Mouse (Mus musculus) C3H10T1/2 (cell line): ENCODE measurements around the gene Fbln1. TPM values are rescaled to one million over a fixed set of nuclear protein-coding genes. Genes with fewer than 3 reads are reported as not detected.

Source experiments
- polyA plus RNA-seq, 2 experiments: library from polyadenylated mRNA; unstranded; fragments of >200 nt; fragmentation: generic; extraction: Trizol; gene quantifications; one replicate each; pipeline ENCODE4 v1.2.1; 2012; ENCODE audit warnings: missing spikeins in 2 of 2

The Fbln1 gene
- polyA plus RNA-seq = under 1 TPM in 1 of 2 experiments, not detected in 1; 0.01 TPM

DNA sequence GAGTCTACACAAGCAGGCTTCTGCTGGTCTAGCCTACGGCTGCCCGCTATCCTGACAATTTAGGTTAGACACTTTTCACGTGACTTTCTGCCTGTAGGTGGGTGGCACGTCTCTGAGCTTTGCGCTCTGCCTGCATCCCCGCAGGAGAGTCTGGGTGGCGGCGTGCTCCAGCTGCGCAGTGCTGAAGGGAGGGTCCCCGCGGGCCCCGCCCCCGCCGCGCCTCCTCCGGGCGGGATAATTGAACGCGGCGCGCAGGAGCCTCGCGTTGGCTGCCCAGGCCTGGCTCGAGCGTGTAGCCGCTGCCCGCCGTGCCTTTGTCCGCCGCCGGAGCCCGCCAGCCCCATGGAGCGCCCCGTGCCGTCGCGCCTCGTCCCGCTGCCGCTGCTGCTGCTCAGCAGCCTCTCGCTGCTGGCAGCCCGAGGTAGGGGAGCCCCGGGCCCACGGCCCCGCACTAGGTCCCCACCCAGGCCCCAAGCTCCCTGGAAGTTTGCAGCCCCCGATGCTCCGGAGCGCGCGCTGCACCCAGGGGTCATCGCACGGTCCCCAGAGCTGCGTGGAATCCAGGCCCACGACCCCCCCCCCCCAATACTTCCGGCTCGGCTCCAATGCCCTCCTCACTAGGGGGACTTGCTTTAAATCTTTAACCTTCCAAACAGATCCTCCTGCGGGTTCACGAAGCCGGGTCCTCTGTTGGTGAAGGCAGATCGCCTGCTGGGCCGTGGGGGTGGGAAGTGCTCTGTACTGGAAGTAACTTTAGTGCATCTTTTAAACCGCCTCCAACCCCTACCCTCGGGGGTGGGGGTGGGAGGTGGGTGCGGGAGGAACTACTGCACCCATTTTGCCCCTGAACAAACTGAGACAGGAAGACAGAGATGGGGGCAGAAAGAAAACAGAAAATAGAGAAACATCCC, at the start of gene Fbln1:
TSS of gene Fbln1 (plus strand) at position 158 of the 911 bp plus-strand sequence.

DNA sequence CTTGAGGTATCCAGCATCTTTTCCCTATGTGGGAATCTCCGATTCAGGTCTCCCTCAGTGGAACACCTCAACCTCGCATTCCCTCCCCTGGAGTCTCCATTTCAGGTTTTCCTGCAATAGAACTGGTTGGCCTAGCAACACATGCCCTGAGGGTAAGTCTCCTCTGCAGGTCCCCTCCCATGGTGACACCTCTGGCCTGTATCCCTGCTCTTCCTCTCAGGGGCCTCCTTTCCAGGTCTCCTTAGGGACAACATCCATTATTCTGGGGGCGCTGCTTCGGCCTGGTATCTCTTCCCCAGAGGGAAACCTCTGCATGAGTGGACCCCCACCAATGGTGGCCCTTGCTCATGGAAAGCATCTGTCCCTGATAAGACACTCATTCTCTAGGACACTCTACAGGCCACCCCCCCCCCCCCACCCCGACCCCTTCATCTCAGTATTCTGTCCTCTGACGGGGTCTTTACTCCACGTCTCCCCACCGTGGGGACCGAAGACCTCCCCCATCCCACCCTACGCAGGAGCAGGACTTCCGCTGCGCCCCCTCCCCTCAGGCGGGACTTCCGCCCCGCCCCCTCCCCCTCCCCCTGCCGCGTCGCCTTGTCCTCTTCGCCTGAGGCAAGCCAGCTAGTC, 130.0 kb downstream of the Fbln1 start, which contains the start of gene Atxn10:
TSS of gene Atxn10 (plus strand) at position 575 of the 630 bp plus-strand sequence.

Other genes starting within 250 kb of the Fbln1 start
- 10 to 100 TPM; 34.9 to 38.6 TPM for gene 5031439G07Rik, start 217.4 kb upstream of the Fbln1 start, polyA plus RNA-seq
- not detected for gene Upk3a, start 188.8 kb upstream of the Fbln1 start, polyA plus RNA-seq
- gene Fam118a, start 177.0 kb upstream of the Fbln1 start, polyA plus RNA-seq = 10 to 100 TPM in 1 of 2 experiments, 1 to 10 TPM in 1; 2.7 to 17.2 TPM
- not detected for gene Smc1b, start 74.0 kb upstream of the Fbln1 start, polyA plus RNA-seq
- gene Ribc2, start 73.9 kb upstream of the Fbln1 start, polyA plus RNA-seq = not detected
- 100 to 1,000 TPM; 127 to 275 TPM for gene Atxn10, start 130.3 kb downstream of the Fbln1 start, polyA plus RNA-seq